Mouse (Mus musculus): ENCODE data around the gene Tpd52l1. TPM values are rescaled to one million over a fixed set of nuclear protein-coding genes. Genes with fewer than 3 reads are reported as not detected.
A peak's percentile ranks its signal among the peaks of the same experiment; 100 is the strongest.

Gene Tpd52l1
- polyA plus RNA-seq, 1 experiment from 2014 or later = 31.7 TPM

DNA sequence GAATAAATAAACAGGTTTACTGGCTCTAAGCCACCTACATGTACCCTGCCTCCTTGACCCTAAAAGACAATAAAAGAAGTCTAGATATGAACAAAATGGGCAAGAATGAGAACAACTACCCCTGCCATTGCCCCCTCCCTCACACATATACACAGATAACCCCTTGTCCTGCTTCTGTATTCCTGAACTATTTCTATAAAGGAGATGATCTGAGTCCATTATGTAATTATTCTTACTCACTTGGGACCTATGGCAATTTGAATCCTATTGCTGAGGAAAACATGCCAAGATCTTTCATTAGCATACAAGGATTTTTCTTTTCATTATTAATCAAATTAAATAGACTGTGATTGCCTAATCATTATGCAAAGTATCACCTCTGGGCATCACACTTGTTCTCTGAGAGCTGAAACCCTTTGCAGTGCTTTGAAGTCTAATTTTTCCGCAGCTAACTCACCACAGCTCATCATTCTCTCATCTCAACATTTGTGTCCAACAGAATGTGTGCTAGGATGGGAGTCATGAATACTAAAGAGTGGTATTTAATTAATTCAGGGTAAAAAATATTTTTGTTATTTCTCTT is 92.8 kb downstream of the Tpd52l1 start:
- no peak for ATAC-seq (ENCODE audit: low FRiP score, low TSS enrichment)
- WGBS = 84% methylated on average over 1 of the region's 1 CpGs
- Histone ChIP-seq H3K4me2 (replicated peaks; ENCODE audit: low read depth, low read length) (no peak overlapping the region), H3K27ac (ENCODE audit: low read length) (no peak overlapping the region), H3K9ac (replicated peaks; ENCODE audit: low read length) (no peak overlapping the region), H3K27me3 (ENCODE audit: insufficient read depth, low read length) (no peaks in the 10 kb centered on the region), H3K36me3 (ENCODE audit: insufficient read depth, low read length) (no peaks in the 10 kb centered on the region), H3K4me1 (ENCODE audit: insufficient read depth, low read length) (no peaks in the 10 kb centered on the region), H3K9me3 (ENCODE audit: low read length) (no peaks in the 10 kb centered on the region), H3K4me3 (ENCODE audit: low read length) (no peak overlapping the region)

DNA sequence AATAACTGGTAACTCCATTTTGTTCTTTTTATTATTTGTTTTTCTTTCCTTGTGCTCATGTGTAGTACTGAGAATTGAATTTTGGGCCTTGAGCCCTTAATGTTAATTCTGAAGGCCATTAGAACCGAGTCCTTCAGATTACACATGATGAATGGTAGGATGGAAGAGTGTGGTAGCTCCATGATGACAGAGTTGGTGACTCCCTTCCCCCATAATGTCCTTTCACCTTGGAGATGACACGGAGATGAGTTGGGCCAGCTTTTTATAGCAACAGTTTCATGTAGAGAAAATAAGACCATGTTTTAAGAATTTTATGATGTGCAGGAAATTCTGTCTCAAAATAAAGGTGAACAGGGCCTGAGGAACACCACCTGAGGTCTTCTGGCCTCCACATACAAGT is 94.7 kb downstream of the Tpd52l1 start:
- Histone ChIP-seq H3K27ac (ENCODE audit: low read length) (no peak overlapping the region), H3K36me3 (ENCODE audit: insufficient read depth, low read length) (no peaks in the 10 kb centered on the region), H3K4me2 (replicated peaks; ENCODE audit: low read depth, low read length) (no peak overlapping the region), H3K9ac (replicated peaks; ENCODE audit: low read length) (no peak overlapping the region), H3K4me3 (ENCODE audit: low read length) (no peak overlapping the region), H3K4me1 (ENCODE audit: insufficient read depth, low read length) (no peaks in the 10 kb centered on the region), H3K27me3 (ENCODE audit: insufficient read depth, low read length) (no peaks in the 10 kb centered on the region), H3K9me3 (ENCODE audit: low read length) (no peaks in the 10 kb centered on the region)
- ATAC-seq (ENCODE audit: low FRiP score, low TSS enrichment) = no peak
- WGBS = 83% methylated on average over 2 of the region's 2 CpGs

DNA sequence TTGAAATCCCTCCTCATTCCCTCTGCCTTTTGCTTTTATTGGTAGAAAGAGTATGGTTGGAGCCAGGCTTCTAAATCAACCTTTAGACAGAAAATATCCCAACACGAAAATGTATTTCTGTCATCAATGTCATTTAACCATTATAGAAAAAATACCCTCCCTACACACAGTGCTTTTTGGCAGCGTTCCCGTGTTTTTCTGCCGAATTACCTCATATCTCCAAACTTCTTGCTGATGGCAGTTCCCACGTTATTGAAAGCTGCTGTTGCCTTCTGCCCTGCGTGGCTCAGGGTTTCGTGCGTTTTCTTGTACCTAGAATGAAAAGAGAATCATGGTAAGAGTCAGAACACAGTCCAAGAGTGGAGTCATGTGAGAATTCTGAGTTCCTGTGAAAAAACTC is 99.4 kb downstream of the Tpd52l1 start:
- Histone ChIP-seq H3K4me1 (ENCODE audit: insufficient read depth, low read length) (no peaks in the 10 kb centered on the region), H3K27me3 (ENCODE audit: insufficient read depth, low read length) (no peaks in the 10 kb centered on the region), H3K27ac (ENCODE audit: low read length) (no peak overlapping the region), H3K36me3 (ENCODE audit: insufficient read depth, low read length) (no peaks in the 10 kb centered on the region), H3K9ac (replicated peaks; ENCODE audit: low read length) (no peak overlapping the region), H3K4me2 (replicated peaks; ENCODE audit: low read depth, low read length) (no peak overlapping the region), H3K9me3 (ENCODE audit: low read length) (no peaks in the 10 kb centered on the region), H3K4me3 (ENCODE audit: low read length) (no peak overlapping the region)
- WGBS = 67% methylated on average over 8 of the region's 8 CpGs
- ATAC-seq (ENCODE audit: low FRiP score, low TSS enrichment) = no peak

DNA sequence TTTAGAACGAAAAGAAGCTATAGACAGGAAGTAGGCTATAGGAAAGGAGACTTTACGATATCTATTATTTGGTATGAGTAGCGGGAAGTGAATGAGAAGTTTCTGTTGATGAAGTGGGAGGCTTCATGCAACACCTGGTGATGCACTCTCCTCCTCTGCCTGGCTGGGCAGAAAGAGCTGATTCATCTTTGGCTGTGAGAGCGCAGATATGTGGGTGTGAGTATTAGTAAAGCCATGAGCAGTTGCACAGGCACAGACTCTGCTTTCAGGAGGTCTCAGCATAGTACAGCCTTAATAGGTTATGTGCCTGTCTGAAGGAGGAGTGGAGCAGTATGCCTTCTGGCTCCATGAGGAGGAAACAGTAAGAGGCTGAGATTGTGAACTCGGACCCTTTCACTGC is 109.3 kb downstream of the Tpd52l1 start:
- Histone ChIP-seq H3K4me2 (replicated peaks; ENCODE audit: low read depth, low read length) (no peak overlapping the region), H3K36me3 (ENCODE audit: insufficient read depth, low read length) (no peaks in the 10 kb centered on the region), H3K27ac (ENCODE audit: low read length) (no peak overlapping the region), H3K4me3 (ENCODE audit: low read length) (no peak overlapping the region), H3K4me1 (ENCODE audit: insufficient read depth, low read length) (no peaks in the 10 kb centered on the region), H3K9me3 (ENCODE audit: low read length) (no peaks in the 10 kb centered on the region), H3K9ac (replicated peaks; ENCODE audit: low read length) (no peak overlapping the region), H3K27me3 (ENCODE audit: insufficient read depth, low read length) (no peaks in the 10 kb centered on the region)
- 0 out of 2 replicates have a peak, but pooled peaks have one; percentile 39 for ATAC-seq (ENCODE audit: low FRiP score, low TSS enrichment)
- WGBS = 81% methylated on average over 5 of the region's 5 CpGs

DNA sequence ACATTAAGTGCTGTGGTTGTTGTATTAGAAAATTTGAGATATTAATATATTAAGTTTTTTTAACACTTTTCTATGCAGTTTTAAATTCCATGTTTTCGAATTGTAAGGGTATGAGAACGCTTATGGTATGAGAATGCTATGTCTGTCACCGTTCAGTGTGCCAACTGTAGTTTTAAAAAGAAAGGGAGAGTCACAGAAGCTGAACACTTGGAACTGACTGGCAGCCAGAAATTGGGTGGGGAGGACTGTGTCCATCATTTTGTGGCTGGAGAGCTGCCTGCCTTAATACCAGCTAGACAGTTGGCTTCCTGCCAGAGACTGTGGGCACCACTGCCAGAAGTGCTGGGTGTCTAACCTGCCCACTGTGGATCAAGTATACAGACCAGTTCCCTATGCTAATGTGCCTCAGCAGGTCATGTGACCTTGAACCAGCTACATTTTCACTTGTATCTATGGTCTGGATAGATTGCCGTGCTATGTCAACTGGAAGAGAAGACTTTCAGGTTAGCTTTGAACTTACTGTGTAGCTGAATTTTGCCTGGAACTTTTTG is 114.5 kb downstream of the Tpd52l1 start:
- no peak overlapping the region for H3K4me3 ChIP-seq (ENCODE audit: low read length)
- H3K4me2 ChIP-seq (replicated peaks; ENCODE audit: low read depth, low read length) = no peak overlapping the region
- no peak overlapping the region for H3K27ac ChIP-seq (ENCODE audit: low read length)
- ATAC-seq (ENCODE audit: low FRiP score, low TSS enrichment) = no peak
- no peak overlapping the region for H3K9ac ChIP-seq (replicated peaks; ENCODE audit: low read length)
- no peaks in the 10 kb centered on the region for H3K9me3 ChIP-seq (ENCODE audit: low read length)
- H3K36me3 ChIP-seq (ENCODE audit: insufficient read depth, low read length) = peaks cover 16% of the 10 kb centered on the region
- no peaks in the 10 kb centered on the region for H3K27me3 ChIP-seq (ENCODE audit: insufficient read depth, low read length)
- WGBS = 88% methylated on average over 4 of the region's 4 CpGs
- no peaks in the 10 kb centered on the region for H3K4me1 ChIP-seq (ENCODE audit: insufficient read depth, low read length)

DNA sequence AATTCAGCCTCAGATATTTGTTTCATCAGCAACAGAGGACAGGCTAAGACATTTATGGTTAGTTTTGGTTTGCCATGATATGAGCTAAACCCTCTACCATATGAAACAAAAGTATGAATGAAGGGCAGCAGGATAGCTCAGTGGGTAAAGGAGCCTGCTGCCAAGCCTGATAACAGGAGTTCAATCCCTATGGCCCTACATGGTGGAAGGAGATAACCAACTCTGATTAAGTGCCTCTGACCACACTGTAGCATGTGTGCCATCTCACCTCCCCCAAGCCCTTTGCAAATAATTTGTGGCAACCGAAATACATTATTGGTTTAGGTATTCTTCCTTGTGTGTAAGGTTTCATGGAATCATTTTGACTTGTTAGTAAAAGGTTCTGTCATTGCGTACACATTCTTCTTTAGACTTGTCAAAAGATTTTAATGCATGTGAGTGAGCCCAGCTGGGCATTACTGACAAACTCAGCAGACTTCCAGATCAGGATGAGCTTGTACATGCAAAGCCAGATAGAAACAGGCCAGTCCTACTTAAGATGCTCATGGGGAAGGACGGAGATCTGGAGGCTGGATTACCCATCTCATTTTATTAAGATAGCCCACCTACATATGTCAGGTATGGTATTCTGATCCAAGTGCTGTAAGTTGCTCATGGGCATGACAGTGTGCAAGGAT is 115.3 kb downstream of the Tpd52l1 start:
- peaks cover 22% of the 10 kb centered on the region for H3K36me3 ChIP-seq (ENCODE audit: insufficient read depth, low read length)
- H3K27me3 ChIP-seq (ENCODE audit: insufficient read depth, low read length) = no peaks in the 10 kb centered on the region
- H3K4me1 ChIP-seq (ENCODE audit: insufficient read depth, low read length) = no peaks in the 10 kb centered on the region
- ATAC-seq (ENCODE audit: low FRiP score, low TSS enrichment) = no peak
- no peaks in the 10 kb centered on the region for H3K9me3 ChIP-seq (ENCODE audit: low read length)
- no peak overlapping the region for H3K9ac ChIP-seq (replicated peaks; ENCODE audit: low read length)
- H3K4me2 ChIP-seq (replicated peaks; ENCODE audit: low read depth, low read length) = no peak overlapping the region
- 90% methylated on average over 3 of the region's 3 CpGs for WGBS
- H3K27ac ChIP-seq (ENCODE audit: low read length) = no peak overlapping the region
- H3K4me3 ChIP-seq (ENCODE audit: low read length) = no peak overlapping the region

DNA sequence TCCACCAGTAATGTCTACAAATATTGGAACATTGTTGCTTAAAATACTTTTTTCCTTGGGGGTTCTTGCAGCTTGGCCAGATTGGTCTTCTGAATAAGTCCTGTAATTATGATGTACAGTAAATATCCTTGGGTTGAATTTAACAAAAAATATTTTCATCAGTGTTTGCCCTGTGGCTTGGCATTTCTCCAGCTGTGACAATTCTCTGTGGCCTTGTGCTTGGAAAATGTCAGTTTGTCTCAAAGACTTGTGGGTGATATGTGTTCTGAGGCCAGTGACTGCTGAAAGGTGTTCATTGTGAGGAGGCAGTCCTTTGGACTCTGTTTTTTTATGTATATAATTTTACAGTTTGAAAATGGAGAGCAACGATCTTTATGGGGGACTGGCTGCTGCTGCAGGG is 116.3 kb downstream of the Tpd52l1 start:
- no peak for ATAC-seq (ENCODE audit: low FRiP score, low TSS enrichment)
- no peak overlapping the region for H3K27ac ChIP-seq (ENCODE audit: low read length)
- WGBS = 88% methylated on average over 1 of the region's 1 CpGs

DNA sequence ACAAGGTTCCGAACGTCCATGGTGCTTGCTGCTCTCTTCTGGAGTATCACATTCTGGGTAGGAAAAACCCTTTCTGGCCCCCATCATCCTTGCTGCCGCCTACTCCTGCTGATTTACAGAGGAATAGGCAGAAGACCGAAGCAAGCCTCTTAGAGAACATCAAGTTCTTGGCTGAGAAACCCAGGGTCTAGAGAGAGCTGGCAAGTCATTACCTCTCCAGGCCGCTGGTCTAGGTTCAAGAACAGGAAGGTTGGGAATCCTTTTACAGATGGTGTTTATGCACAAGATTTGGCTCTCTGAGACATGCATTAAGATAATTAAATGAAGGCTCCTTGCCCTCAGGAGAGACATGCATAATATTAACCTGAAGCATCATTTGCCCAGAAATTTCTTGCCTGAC is 127.3 kb downstream of the Tpd52l1 start:
- 83% methylated on average over 5 of the region's 5 CpGs for WGBS
- Histone ChIP-seq H3K4me3 (ENCODE audit: low read length) (no peak overlapping the region), H3K9me3 (ENCODE audit: low read length) (no peaks in the 10 kb centered on the region), H3K27ac (ENCODE audit: low read length) (no peak overlapping the region), H3K9ac (replicated peaks; ENCODE audit: low read length) (no peak overlapping the region), H3K4me2 (replicated peaks; ENCODE audit: low read depth, low read length) (no peak overlapping the region), H3K27me3 (ENCODE audit: insufficient read depth, low read length) (no peaks in the 10 kb centered on the region), H3K4me1 (ENCODE audit: insufficient read depth, low read length) (peaks cover 7% of the 10 kb centered on the region; the same call in 1 of the 2 replicates), H3K36me3 (ENCODE audit: insufficient read depth, low read length) (peaks cover 28% of the 10 kb centered on the region)
- ATAC-seq (ENCODE audit: low FRiP score, low TSS enrichment) = no peak

More for the DNA sequence above, 116.3 kb downstream of the Tpd52l1 start:
- Histone ChIP-seq H3K9me3 (ENCODE audit: low read length) (no peaks in the 10 kb centered on the region), H3K4me3 (ENCODE audit: low read length) (no peak overlapping the region), H3K4me1 (ENCODE audit: insufficient read depth, low read length) (no peaks in the 10 kb centered on the region), H3K9ac (replicated peaks; ENCODE audit: low read length) (no peak overlapping the region), H3K4me2 (replicated peaks; ENCODE audit: low read depth, low read length) (no peak overlapping the region), H3K27me3 (ENCODE audit: insufficient read depth, low read length) (no peaks in the 10 kb centered on the region), H3K36me3 (ENCODE audit: insufficient read depth, low read length) (peaks cover 22% of the 10 kb centered on the region)

DNA sequence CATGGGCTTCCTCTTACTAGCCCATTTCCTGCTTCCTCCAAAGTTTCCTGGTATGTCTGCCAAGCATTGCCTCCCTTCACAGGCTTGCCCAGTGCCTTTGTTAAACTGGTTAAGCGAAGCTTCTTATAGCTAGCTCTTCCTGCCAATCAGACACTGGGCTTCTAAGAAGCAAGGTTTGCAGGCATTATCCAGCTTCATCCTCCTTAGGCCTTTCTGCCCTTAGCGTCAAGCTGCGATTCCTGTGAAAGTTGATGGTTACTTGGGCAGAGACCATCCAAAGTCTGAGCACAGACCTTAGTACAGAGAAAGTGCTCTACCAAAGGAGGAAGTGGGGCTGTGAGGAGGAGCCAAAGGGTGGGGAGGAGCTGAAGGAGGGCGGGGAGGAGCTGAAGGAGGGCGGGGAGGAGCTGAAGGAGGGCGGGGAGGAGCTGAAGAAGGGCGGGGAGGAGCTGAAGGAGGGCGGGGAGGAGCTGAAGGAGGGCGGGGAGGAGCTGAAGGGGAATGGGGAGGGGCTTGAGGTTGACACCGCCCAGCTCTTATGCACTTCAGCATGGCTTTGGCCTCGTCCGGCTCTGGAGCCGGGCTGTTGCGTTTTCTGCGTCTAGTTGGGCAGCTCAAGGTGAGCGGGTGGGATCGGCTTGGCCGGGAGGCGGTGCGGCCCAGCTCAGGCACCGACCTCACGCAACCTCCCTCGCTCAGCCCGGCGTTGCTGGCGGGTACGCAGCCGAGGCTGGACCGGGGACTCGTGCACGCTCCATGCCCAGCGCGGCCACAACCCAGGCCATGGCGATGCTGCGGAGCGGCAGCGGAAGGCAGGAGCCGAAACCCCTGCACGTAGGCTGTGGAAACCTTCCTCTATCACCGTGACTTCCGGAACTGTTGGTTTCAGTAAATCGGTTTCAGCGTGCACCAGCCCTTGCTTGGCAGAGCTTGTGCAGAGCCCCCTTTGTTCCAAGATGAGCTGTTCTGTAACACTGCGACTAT is 132.6 kb downstream of the Tpd52l1 start, which contains the start of gene Hddc2:
Hddc2 (plus strand) TSS at position 519 of the 984 bp plus-strand sequence.
- Histone ChIP-seq H3K4me1 (ENCODE audit: insufficient read depth, low read length) (peaks cover 7% of the 10 kb centered on the region; the same call in 1 of the 2 replicates), H3K27ac (ENCODE audit: low read length) (peak within 1 kb of the TSS; percentile 97), H3K36me3 (ENCODE audit: insufficient read depth, low read length) (peaks cover 14% of the 10 kb centered on the region), H3K9me3 (ENCODE audit: low read length) (no peaks in the 10 kb centered on the region), H3K27me3 (ENCODE audit: insufficient read depth, low read length) (no peaks in the 10 kb centered on the region), H3K9ac (replicated peaks; ENCODE audit: low read length) (peak within 1 kb of the TSS; percentile 88), H3K4me3 (ENCODE audit: low read length) (peak within 1 kb of the TSS; percentile 81), H3K4me2 (replicated peaks; ENCODE audit: low read depth, low read length) (peak within 1 kb of the TSS; percentile 79)
- WGBS = 4% methylated on average over 36 of the region's 44 CpGs
- peak; percentile 98 for ATAC-seq (ENCODE audit: low FRiP score, low TSS enrichment)

Data from kidney, embryonic 16.5 days (tissue).